In the genomic region with DNA sequence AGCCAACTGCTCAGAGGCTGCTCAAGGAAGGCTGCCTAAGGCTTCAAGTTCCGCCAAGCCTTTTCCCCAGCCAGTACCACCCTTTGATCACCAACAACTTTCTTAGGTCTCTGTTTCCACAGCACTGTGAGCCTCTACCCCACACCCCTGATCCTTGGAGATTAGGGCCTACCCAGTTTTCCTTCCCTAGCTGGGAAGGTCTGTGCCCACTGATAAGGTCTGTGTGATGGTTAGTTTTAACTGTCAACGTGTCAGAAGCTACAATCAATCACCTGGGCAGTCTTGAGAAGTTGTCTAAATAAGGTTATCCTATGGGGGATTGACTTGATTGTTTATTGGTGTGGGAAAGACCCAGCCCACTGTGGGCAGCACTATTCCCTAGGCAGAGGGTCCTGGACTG, we compare ENCODE assay signal across 13 mouse cellular contexts. TPM values are rescaled to one million over a fixed set of nuclear protein-coding genes. Genes with fewer than 3 reads are reported as not detected.
A peak's percentile ranks its signal among the peaks of the same experiment; 100 is the strongest.
DNase-seq lines count a peak whose midpoint lies in the region; ATAC-seq and TF ChIP-seq lines count a peak whose summit lies in the region.
"Had no signal": no experiment of that assay in that cellular context is flagged by ENCODE, and none has a peak within 500 bp of the region (broad histone marks: within the 10 kb centered on the region; RNA-seq: fewer than 3 reads in every experiment).

No protein-coding gene starts in this region.

- 78% methylated on average over 2 of the region's 2 CpGs for WGBS in kidney, embryonic 14.5 days
- 47% methylated on average over 2 of the region's 2 CpGs for WGBS in bone marrow, adult 2 months
- WGBS in liver, embryonic 16.5 days (ENCODE audit: insufficient replicate concordance) = 18% methylated on average over 2 of the region's 2 CpGs

- H3K4me1 ChIP-seq in kidney, embryonic 14.5 days (ENCODE audit: control insufficient read depth, insufficient read depth, low read length) = peaks cover 22% of the 10 kb centered on the region
- H3K4me1 ChIP-seq in bone marrow, adult 2 months (ENCODE audit: control insufficient read depth, insufficient read depth, low read length) = peaks cover 5% of the 10 kb centered on the region
- peaks cover 92% of the 10 kb centered on the region for H3K4me1 ChIP-seq in erythroblast, embryonic 14.5 days (ENCODE audit: control insufficient read depth)
- H3K4me1 ChIP-seq in liver, embryonic 16.5 days (ENCODE audit: control insufficient read depth, low read depth, low read length) = peaks cover 68% of the 10 kb centered on the region

- no peak for TF ChIP-seq CTCF in bone marrow, adult 2 months (IDR thresholded peaks at IDR 0.05; ENCODE audit: control insufficient read depth, insufficient read depth, low read length)

- DNase-seq in kidney, postnatal 36 days = no peak
- DNase-seq in adrenal gland, postnatal 36 days = no peak
- no peak for DNase-seq in yolk sac, embryonic 10.5 days (ENCODE audit: low spot score)
- DNase-seq in gastrocnemius, postnatal 4 days (ENCODE audit: low spot score in 2 of 2) = no peak
- DNase-seq: adrenal gland, postnatal 10 days; cerebellum, postnatal 10 days; layer of hippocampus, adult 9-11 months; thymus, postnatal 14 days had no signal

- no peak overlapping the region for H3K4me2 ChIP-seq in kidney, embryonic 14.5 days (replicated peaks; ENCODE audit: low read depth, low read length)
- peak overlapping the region; percentile 81 for H3K4me2 ChIP-seq in liver, embryonic 16.5 days (ENCODE audit: low read depth, low read length)

- peak; percentile 3; the same call in 1 of the 2 replicates for ATAC-seq in kidney, embryonic 14.5 days (ENCODE audit: low FRiP score, low TSS enrichment)
- peak; percentile 94 for ATAC-seq in liver, embryonic 16.5 days (ENCODE audit: low read depth)
- ATAC-seq: hindbrain, embryonic 16.5 days had no signal

- H3K9ac ChIP-seq in kidney, embryonic 14.5 days (ENCODE audit: low read depth, low read length) = no peak overlapping the region
- peak overlapping the region; percentile 73 for H3K9ac ChIP-seq in liver, embryonic 16.5 days (ENCODE audit: low read depth, low read length)

- no peak for TF ChIP-seq POLR2A in bone marrow, adult 2 months (IDR thresholded peaks at IDR 0.05; ENCODE audit: borderline replicate concordance, control insufficient read depth, low read depth, low read length)

- H3K36me3 ChIP-seq in kidney, embryonic 14.5 days (ENCODE audit: control insufficient read depth, insufficient read depth, low read length) = no peaks in the 10 kb centered on the region
- peaks cover 96% of the 10 kb centered on the region for H3K36me3 ChIP-seq in erythroblast, embryonic 14.5 days (ENCODE audit: control insufficient read depth)
- H3K36me3 ChIP-seq in liver, embryonic 16.5 days (ENCODE audit: control insufficient read depth, insufficient read depth) = no peaks in the 10 kb centered on the region

- H3K9me3 ChIP-seq in kidney, embryonic 14.5 days (ENCODE audit: control insufficient read depth, low read length) = no peaks in the 10 kb centered on the region
- no peaks in the 10 kb centered on the region for H3K9me3 ChIP-seq in erythroblast, embryonic 14.5 days (ENCODE audit: control insufficient read depth, low read length)
- H3K9me3 ChIP-seq in liver, embryonic 16.5 days (replicated peaks; ENCODE audit: control insufficient read depth, low read length) = no peaks in the 10 kb centered on the region

- no peak overlapping the region for H3K4me3 ChIP-seq in kidney, embryonic 14.5 days (ENCODE audit: low read length)
- H3K4me3 ChIP-seq in bone marrow, adult 2 months (replicated peaks; ENCODE audit: control insufficient read depth, low read depth, low read length) = no peak overlapping the region
- H3K4me3 ChIP-seq in erythroblast, embryonic 14.5 days (replicated peaks) = peak overlapping the region; percentile 59
- H3K4me3 ChIP-seq in liver, embryonic 16.5 days (ENCODE audit: low read depth, low read length) = peak overlapping the region; percentile 39

- H3K27me3 ChIP-seq in kidney, embryonic 14.5 days (ENCODE audit: control insufficient read depth, insufficient read depth, low read length) = no peaks in the 10 kb centered on the region
- H3K27me3 ChIP-seq in erythroblast, embryonic 14.5 days (ENCODE audit: control insufficient read depth) = no peaks in the 10 kb centered on the region
- no peaks in the 10 kb centered on the region for H3K27me3 ChIP-seq in liver, embryonic 16.5 days (ENCODE audit: control insufficient read depth, insufficient read depth, low read depth, low read length)

- H3K27ac ChIP-seq in kidney, embryonic 14.5 days (ENCODE audit: low read depth, low read length) = peak overlapping the region; percentile 82
- H3K27ac ChIP-seq in bone marrow, adult 2 months (ENCODE audit: control insufficient read depth, insufficient read depth, low read depth, low read length, poor library complexity) = peak overlapping the region; percentile 84
- H3K27ac ChIP-seq in liver, embryonic 16.5 days (ENCODE audit: low read length) = peak overlapping the region; percentile 98

RNA-seq across cellular contexts. Expression of a gene that starts 13.3 kb away (rescaled TPM):
- polyA plus RNA-seq in kidney, embryonic 14.5 days (2014; fragmentation: Nextera tagmentation; extraction: Ambion mirVana) = 16.5 and 17.9 TPM in 2 replicates
- 21.6 and 49.3 TPM in 2 replicates for polyA plus RNA-seq in bone marrow, adult 2 months (2011; ENCODE audit: insufficient read depth, insufficient read length, low replicate concordance, missing spikeins)
- polyA plus RNA-seq in erythroblast, embryonic 14.5 days (2012) = 22.2 and 31.8 TPM in 2 replicates
- polyA plus RNA-seq in liver, embryonic 16.5 days (2015; fragmentation: Nextera tagmentation; extraction: Ambion mirVana) = 11.3 and 15.5 TPM in 2 replicates
- total RNA-seq in adrenal gland, postnatal 36 days (2021) = 10 to 100 TPM; 19.5 to 24.7 TPM
- 10 to 100 TPM; 51.5 to 54.6 TPM for total RNA-seq in gastrocnemius, postnatal 4 days (2021)

RNA-seq across cellular contexts. Expression of a gene that starts 30.0 kb away (rescaled TPM):
- 42.7 and 48.5 TPM in 2 replicates for polyA plus RNA-seq in kidney, embryonic 14.5 days (2014; fragmentation: Nextera tagmentation; extraction: Ambion mirVana)
- 62.8 and 68.5 TPM in 2 replicates for polyA plus RNA-seq in bone marrow, adult 2 months (2011; ENCODE audit: insufficient read depth, insufficient read length, low replicate concordance, missing spikeins)
- 94.9 and 97.5 TPM in 2 replicates for polyA plus RNA-seq in erythroblast, embryonic 14.5 days (2012)
- 34.7 and 41.1 TPM in 2 replicates for polyA plus RNA-seq in liver, embryonic 16.5 days (2015; fragmentation: Nextera tagmentation; extraction: Ambion mirVana)
- 1 to 10 TPM; 8.7 to 9.1 TPM for total RNA-seq in adrenal gland, postnatal 36 days (2021)
- total RNA-seq in gastrocnemius, postnatal 4 days (2021) = 10 to 100 TPM; 14.7 to 17.1 TPM

RNA-seq across cellular contexts. Expression of a gene that starts 38.9 kb away (rescaled TPM):
- polyA plus RNA-seq in kidney, embryonic 14.5 days (2014; fragmentation: Nextera tagmentation; extraction: Ambion mirVana) = 370 and 400 TPM in 2 replicates
- 41.8 and 95.4 TPM in 2 replicates for polyA plus RNA-seq in bone marrow, adult 2 months (2011; ENCODE audit: insufficient read depth, insufficient read length, low replicate concordance, missing spikeins)
- 4.8 and 8.0 TPM in 2 replicates for polyA plus RNA-seq in erythroblast, embryonic 14.5 days (2012)
- polyA plus RNA-seq in liver, embryonic 16.5 days (2015; fragmentation: Nextera tagmentation; extraction: Ambion mirVana) = 196 and 204 TPM in 2 replicates
- total RNA-seq in adrenal gland, postnatal 36 days (2021) = 10 to 100 TPM; 72.4 to 87.2 TPM
- 10 to 100 TPM; 37.0 to 40.0 TPM for total RNA-seq in gastrocnemius, postnatal 4 days (2021)

Comparison
In these comparisons a context has a peak if more than half of its experiments do, and no peak if none do; other contexts are left out.
1. H3K4me3 ChIP-seq: peak in erythroblast, embryonic 14.5 days (single experiment) and liver, embryonic 16.5 days (single experiment); none in kidney, embryonic 14.5 days (single experiment) and bone marrow, adult 2 months (single experiment).
2. Peak in every context shown above with its lines, with median percentiles within 50 percentile points of each other: H3K27ac ChIP-seq.